Mouse (Mus musculus): ENCODE measurements around the gene Smarcd3. TPM values are rescaled to one million over a fixed set of nuclear protein-coding genes. Genes with fewer than 3 reads are reported as not detected.

Gene Smarcd3
- polyA plus RNA-seq, 1 experiment from 2014 or later: 78.4 TPM

DNA sequence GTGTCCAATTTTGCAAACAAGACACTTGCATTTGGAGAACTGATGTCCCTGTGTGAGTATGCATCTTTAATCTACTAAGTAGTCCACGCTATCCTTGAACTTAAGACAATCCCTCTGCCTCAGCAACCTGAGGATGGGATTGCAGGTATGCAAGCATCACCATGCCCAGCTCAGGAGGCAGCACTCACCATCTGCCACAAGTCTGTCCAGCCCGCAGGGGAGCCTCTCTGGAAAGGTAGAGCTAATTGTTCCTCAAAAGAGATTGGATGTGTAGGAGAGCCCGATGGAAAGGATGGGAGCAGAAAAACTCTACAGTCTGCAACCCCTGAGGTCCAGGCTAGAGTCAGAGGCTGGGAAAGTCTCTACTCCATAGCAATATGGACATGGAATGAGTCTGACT lies 5.3 kb downstream of the Smarcd3 start:
- ATAC-seq (ENCODE audit: insufficient number of reproducible peaks, insufficient read depth, low FRiP score, low read depth): no peak
- no peak overlapping the region for H3K4me3 ChIP-seq (ENCODE audit: control insufficient read depth in 1 of 2, insufficient read depth in 1 of 2, low read depth in 1 of 2, low read length in 2 of 2)
- H3K27ac ChIP-seq (replicated peaks in 1 of 2; ENCODE audit: control insufficient read depth in 1 of 2, insufficient read depth in 1 of 2, low read depth in 2 of 2, low read length in 2 of 2): no peak overlapping the region
- peaks cover 1 to 2% of the 10 kb centered on the region in 2 experiments; a peak in 2 of 4 replicates for H3K4me1 ChIP-seq (ENCODE audit: control insufficient read depth in 2 of 2, insufficient read depth in 2 of 2, low read length in 2 of 2)
- WGBS: 83% methylated on average over 3 of the region's 3 CpGs
- peaks cover 23% of the 10 kb centered on the region for H3K27me3 ChIP-seq (ENCODE audit: control insufficient read depth, insufficient read depth, low read length)
- H3K9ac ChIP-seq (ENCODE audit: low read length): no peak overlapping the region
- H3K9me3 ChIP-seq (ENCODE audit: control insufficient read depth, low read length): no peaks in the 10 kb centered on the region
- no peaks in the 10 kb centered on the region for H3K36me3 ChIP-seq (ENCODE audit: control insufficient read depth, insufficient read depth, low read length)
- no peak overlapping the region for H3K4me2 ChIP-seq (ENCODE audit: low read length)

GRCm38 (mm10) chr5:24615097-24615496 lies 9.1 kb downstream of the Smarcd3 start:
- peaks cover 13 to 15% of the 10 kb centered on the region in 2 experiments; a peak in 3 of 4 replicates for H3K4me1 ChIP-seq (ENCODE audit: control insufficient read depth in 2 of 2, insufficient read depth in 2 of 2, low read length in 2 of 2)
- H3K27ac ChIP-seq (replicated peaks in 1 of 2; ENCODE audit: control insufficient read depth in 1 of 2, insufficient read depth in 1 of 2, low read depth in 2 of 2, low read length in 2 of 2): no peak overlapping the region
- no peaks in the 10 kb centered on the region for H3K36me3 ChIP-seq (ENCODE audit: control insufficient read depth, insufficient read depth, low read length)
- H3K9me3 ChIP-seq (ENCODE audit: control insufficient read depth, low read length): no peaks in the 10 kb centered on the region
- no peak overlapping the region for H3K4me2 ChIP-seq (ENCODE audit: low read length)
- no peak for ATAC-seq (ENCODE audit: insufficient number of reproducible peaks, insufficient read depth, low FRiP score, low read depth)
- no peak overlapping the region for H3K9ac ChIP-seq (ENCODE audit: low read length)
- H3K27me3 ChIP-seq (ENCODE audit: control insufficient read depth, insufficient read depth, low read length): no peaks in the 10 kb centered on the region; the same call in 1 of the 2 replicates
- H3K4me3 ChIP-seq (ENCODE audit: control insufficient read depth in 1 of 2, insufficient read depth in 1 of 2, low read depth in 1 of 2, low read length in 2 of 2): no peak overlapping the region
- 57% methylated on average over 6 of the region's 6 CpGs for WGBS

GRCm38 (mm10) chr5:24612302-24612649 lies 11.9 kb downstream of the Smarcd3 start:
- H3K9me3 ChIP-seq (ENCODE audit: control insufficient read depth, low read length): no peaks in the 10 kb centered on the region
- H3K9ac ChIP-seq (ENCODE audit: low read length): no peak overlapping the region
- H3K4me2 ChIP-seq (ENCODE audit: low read length): no peak overlapping the region
- H3K36me3 ChIP-seq (ENCODE audit: control insufficient read depth, insufficient read depth, low read length): no peaks in the 10 kb centered on the region
- no peaks in the 10 kb centered on the region for H3K27me3 ChIP-seq (ENCODE audit: control insufficient read depth, insufficient read depth, low read length)
- ATAC-seq (ENCODE audit: insufficient number of reproducible peaks, insufficient read depth, low FRiP score, low read depth): no peak; the same call in 1 of the 2 replicates
- peaks cover 19 to 27% of the 10 kb centered on the region in 2 experiments for H3K4me1 ChIP-seq (ENCODE audit: control insufficient read depth in 2 of 2, insufficient read depth in 2 of 2, low read length in 2 of 2)
- H3K27ac ChIP-seq (replicated peaks in 1 of 2; ENCODE audit: control insufficient read depth in 1 of 2, insufficient read depth in 1 of 2, low read depth in 2 of 2, low read length in 2 of 2): no peak overlapping the region
- no peak overlapping the region for H3K4me3 ChIP-seq (ENCODE audit: control insufficient read depth in 1 of 2, insufficient read depth in 1 of 2, low read depth in 1 of 2, low read length in 2 of 2)
- WGBS: 69% methylated on average over 5 of the region's 5 CpGs

DNA sequence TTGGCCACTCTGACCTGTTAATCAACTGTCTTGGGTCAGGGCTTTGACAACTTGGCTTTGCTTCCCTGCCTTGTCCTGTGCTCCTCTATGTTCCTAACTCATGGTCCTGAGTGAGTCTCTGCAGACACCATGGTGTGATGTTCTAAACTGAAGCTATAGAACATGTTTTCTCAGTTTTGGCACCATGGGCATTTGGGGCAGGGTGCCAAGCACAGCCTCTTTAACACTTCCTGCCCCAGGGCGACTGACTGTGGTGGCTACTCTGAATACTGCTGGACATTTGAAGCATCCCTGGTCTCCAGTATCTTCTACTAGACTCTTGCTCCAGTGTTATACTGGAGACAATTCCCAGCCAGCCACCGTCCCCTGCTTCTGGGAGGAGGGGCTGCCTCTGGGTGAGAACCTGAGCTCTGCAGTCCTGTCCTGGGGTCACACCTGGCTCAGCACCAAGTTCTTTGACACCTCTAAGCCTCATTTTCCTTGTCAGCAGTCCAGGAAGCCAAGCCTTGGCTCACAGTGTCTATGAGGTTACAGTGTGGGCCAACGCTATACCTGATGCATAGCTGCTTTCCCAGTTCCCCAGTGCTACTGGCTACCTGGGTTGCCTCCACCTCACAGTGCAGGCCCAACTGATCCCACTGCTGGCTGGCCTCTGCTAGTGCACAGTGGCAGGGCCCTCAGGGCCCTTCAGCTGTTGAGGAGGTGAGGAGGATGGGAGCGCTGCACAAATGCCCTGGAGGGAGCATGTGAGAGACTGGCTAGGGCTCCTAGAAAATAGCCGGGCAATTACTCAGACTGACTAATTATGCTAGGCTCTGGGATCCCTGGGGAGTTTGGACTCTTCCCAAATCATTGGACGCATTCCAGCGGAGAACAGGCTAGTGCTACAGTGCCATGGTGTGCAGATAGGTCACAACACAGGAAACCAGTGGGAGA lies 12.6 kb downstream of the Smarcd3 start:
- H3K27me3 ChIP-seq (ENCODE audit: control insufficient read depth, insufficient read depth, low read length): no peaks in the 10 kb centered on the region
- 43% methylated on average over 7 of the region's 7 CpGs for WGBS
- no peak for ATAC-seq (ENCODE audit: insufficient number of reproducible peaks, insufficient read depth, low FRiP score, low read depth)
- peaks cover 19 to 28% of the 10 kb centered on the region in 2 experiments for H3K4me1 ChIP-seq (ENCODE audit: control insufficient read depth in 2 of 2, insufficient read depth in 2 of 2, low read length in 2 of 2)
- no peak overlapping the region for H3K27ac ChIP-seq (replicated peaks in 1 of 2; ENCODE audit: control insufficient read depth in 1 of 2, insufficient read depth in 1 of 2, low read depth in 2 of 2, low read length in 2 of 2)
- no peak overlapping the region for H3K9ac ChIP-seq (ENCODE audit: low read length)
- no peaks in the 10 kb centered on the region for H3K9me3 ChIP-seq (ENCODE audit: control insufficient read depth, low read length)
- no peak overlapping the region for H3K4me3 ChIP-seq (ENCODE audit: control insufficient read depth in 1 of 2, insufficient read depth in 1 of 2, low read depth in 1 of 2, low read length in 2 of 2)
- H3K4me2 ChIP-seq (ENCODE audit: low read length): no peak overlapping the region
- no peaks in the 10 kb centered on the region for H3K36me3 ChIP-seq (ENCODE audit: control insufficient read depth, insufficient read depth, low read length)

DNA sequence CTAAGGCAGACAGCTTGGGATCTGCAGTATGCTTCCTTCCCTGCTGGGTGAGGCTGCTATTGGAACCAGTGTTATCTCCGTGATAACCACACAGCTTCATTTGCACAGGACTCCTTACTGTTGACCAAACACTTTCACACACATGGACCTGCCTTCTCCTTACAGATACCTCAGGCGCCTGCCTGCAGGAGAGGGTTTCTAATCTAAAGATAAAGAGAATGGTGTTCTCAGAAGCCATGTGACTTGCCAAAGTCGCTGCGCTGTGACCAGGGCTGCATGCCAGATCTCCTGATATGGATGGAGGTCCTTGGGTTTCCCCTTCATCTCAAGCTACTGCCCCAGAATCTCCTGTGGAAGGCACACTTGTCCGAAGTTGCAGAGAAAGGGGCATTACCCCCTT lies 14.8 kb downstream of the Smarcd3 start:
- H3K9me3 ChIP-seq (ENCODE audit: control insufficient read depth, low read length): no peaks in the 10 kb centered on the region
- H3K4me1 ChIP-seq (ENCODE audit: control insufficient read depth in 2 of 2, insufficient read depth in 2 of 2, low read length in 2 of 2): peaks cover 30 to 45% of the 10 kb centered on the region in 2 experiments
- H3K27me3 ChIP-seq (ENCODE audit: control insufficient read depth, insufficient read depth, low read length): no peaks in the 10 kb centered on the region
- peak overlapping the region; percentile 13; the same call in 1 of the 2 replicates for H3K4me2 ChIP-seq (ENCODE audit: low read length)
- H3K4me3 ChIP-seq (ENCODE audit: control insufficient read depth in 1 of 2, insufficient read depth in 1 of 2, low read depth in 1 of 2, low read length in 2 of 2): no peak overlapping the region
- ATAC-seq (ENCODE audit: insufficient number of reproducible peaks, insufficient read depth, low FRiP score, low read depth): no peak
- H3K27ac ChIP-seq (replicated peaks in 1 of 2; ENCODE audit: control insufficient read depth in 1 of 2, insufficient read depth in 1 of 2, low read depth in 2 of 2, low read length in 2 of 2): no peak overlapping the region
- H3K36me3 ChIP-seq (ENCODE audit: control insufficient read depth, insufficient read depth, low read length): no peaks in the 10 kb centered on the region
- no peak overlapping the region for H3K9ac ChIP-seq (ENCODE audit: low read length)
- WGBS: 3% methylated on average over 5 of the region's 5 CpGs

DNA sequence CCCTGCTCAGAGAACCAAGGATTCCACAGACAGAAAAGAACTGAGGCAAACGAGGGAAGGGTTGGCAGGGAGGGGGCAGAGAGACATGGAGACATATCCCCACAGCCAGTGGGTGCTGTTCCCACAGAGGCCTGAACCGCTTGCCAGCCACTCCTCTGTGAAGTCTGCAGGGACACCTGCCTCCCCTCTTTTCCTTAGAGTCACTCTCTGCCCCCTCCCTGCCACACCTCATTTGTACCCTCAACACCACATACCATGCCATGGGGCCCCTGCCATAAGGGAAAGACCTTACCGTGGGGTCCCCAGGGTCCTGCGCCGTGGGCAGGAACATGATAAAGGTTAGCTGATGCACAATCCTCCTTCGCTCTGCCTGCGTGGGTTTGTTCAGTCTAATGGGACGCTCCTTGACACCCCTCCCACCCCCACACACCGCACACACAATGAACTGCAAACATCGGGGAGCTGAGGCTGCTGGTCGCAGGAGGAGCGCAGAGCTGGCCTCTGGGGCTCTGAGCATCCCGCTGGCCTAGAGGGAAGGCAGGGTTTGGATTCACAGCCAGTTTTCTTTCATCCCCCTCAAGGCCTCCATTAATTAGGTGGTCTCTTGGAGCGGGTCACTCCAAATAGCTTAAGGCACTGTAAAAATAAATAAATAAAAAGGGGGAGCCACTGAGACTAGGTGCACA lies 18.1 kb downstream of the Smarcd3 start:
- Histone ChIP-seq H3K9ac (ENCODE audit: low read length) (peak overlapping the region; percentile 95), H3K27me3 (ENCODE audit: control insufficient read depth, insufficient read depth, low read length) (no peaks in the 10 kb centered on the region), H3K27ac (replicated peaks in 1 of 2; ENCODE audit: control insufficient read depth in 1 of 2, insufficient read depth in 1 of 2, low read depth in 2 of 2, low read length in 2 of 2) (peak overlapping the region; percentile 93 to 100; a peak in 3 of 4 replicates), H3K36me3 (ENCODE audit: control insufficient read depth, insufficient read depth, low read length) (no peaks in the 10 kb centered on the region), H3K4me2 (ENCODE audit: low read length) (peak overlapping the region; percentile 91), H3K4me1 (ENCODE audit: control insufficient read depth in 2 of 2, insufficient read depth in 2 of 2, low read length in 2 of 2) (peaks cover 38 to 50% of the 10 kb centered on the region in 2 experiments), H3K4me3 (ENCODE audit: control insufficient read depth in 1 of 2, insufficient read depth in 1 of 2, low read depth in 1 of 2, low read length in 2 of 2) (peak overlapping the region in 1 of 2 experiments; percentile 70; a peak in 2 of 4 replicates), H3K9me3 (ENCODE audit: control insufficient read depth, low read length) (no peaks in the 10 kb centered on the region)
- no peak for ATAC-seq (ENCODE audit: insufficient number of reproducible peaks, insufficient read depth, low FRiP score, low read depth)
- 43% methylated on average over 14 of the region's 14 CpGs for WGBS

GRCm38 (mm10) chr5:24605321-24605979 lies 18.8 kb downstream of the Smarcd3 start:
- 13% methylated on average over 6 of the region's 6 CpGs for WGBS
- Histone ChIP-seq H3K9me3 (ENCODE audit: control insufficient read depth, low read length) (no peaks in the 10 kb centered on the region), H3K27me3 (ENCODE audit: control insufficient read depth, insufficient read depth, low read length) (no peaks in the 10 kb centered on the region), H3K4me3 (ENCODE audit: control insufficient read depth in 1 of 2, insufficient read depth in 1 of 2, low read depth in 1 of 2, low read length in 2 of 2) (peak overlapping the region; percentile 70 to 88), H3K27ac (replicated peaks in 1 of 2; ENCODE audit: control insufficient read depth in 1 of 2, insufficient read depth in 1 of 2, low read depth in 2 of 2, low read length in 2 of 2) (peak overlapping the region; percentile 93 to 100), H3K4me1 (ENCODE audit: control insufficient read depth in 2 of 2, insufficient read depth in 2 of 2, low read length in 2 of 2) (peaks cover 41 to 55% of the 10 kb centered on the region in 2 experiments), H3K4me2 (ENCODE audit: low read length) (peak overlapping the region; percentile 91), H3K36me3 (ENCODE audit: control insufficient read depth, insufficient read depth, low read length) (no peaks in the 10 kb centered on the region), H3K9ac (ENCODE audit: low read length) (peak overlapping the region; percentile 95)
- ATAC-seq (ENCODE audit: insufficient number of reproducible peaks, insufficient read depth, low FRiP score, low read depth): no peak
